Mouse (Mus musculus) spleen, adult 10 weeks (tissue): ENCODE results near the gene Trmt1. TPM values are rescaled to one million over a fixed set of nuclear protein-coding genes. Genes with fewer than 3 reads are reported as not detected.

Source experiments
- polyA plus RNA-seq: library from polyadenylated mRNA; stranded (reverse); fragments of 350-450 nt; fragmentation: Illumina TruSeq; extraction: RNeasy Lipid Tissue Mini Kit (QIAGEN cat#74804); gene quantifications from one replicate; pipeline ENCODE4 v1.2.3, GENCODE M21; 2015; ENCODE audit warnings: low replicate concordance; ENCODE audit not compliant: insufficient read depth

Trmt1 gene
- 68.9 TPM for polyA plus RNA-seq

GRCm38 (mm10) chr8:84686191-84687002, at the start of gene Trmt1:
TSS of gene Trmt1 (plus strand) at chr8:84686307.

GRCm38 (mm10) chr8:84662581-84663065, 23.5 kb upstream of the Trmt1 start, which contains the start of gene Ier2:
TSS of gene Ier2 (minus strand) at chr8:84662852.

GRCm38 (mm10) chr8:84687705-84688100, 1.6 kb downstream of the Trmt1 start, which contains the start of gene Nacc1:
TSS of gene Nacc1 (minus strand) at chr8:84687862.

GRCm38 (mm10) chr8:84700941-84701911, 15.1 kb downstream of the Trmt1 start, which contains the start of gene Lyl1:
TSS of gene Lyl1 (plus strand) at chr8:84701457.

GRCm38 (mm10) chr8:84722850-84723570, 36.9 kb downstream of the Trmt1 start, which contains the start of gene G430095P16Rik:
TSS of gene G430095P16Rik (plus strand) at chr8:84723007.

Other genes starting within 250 kb of the Trmt1 start
- 6.3 TPM for gene Ier2, start 23.5 kb upstream of the Trmt1 start, polyA plus RNA-seq
- gene Nacc1, start 1.6 kb downstream of the Trmt1 start, polyA plus RNA-seq = 21.1 TPM
- 8.5 TPM for gene Lyl1, start 15.2 kb downstream of the Trmt1 start, polyA plus RNA-seq
- 3.2 TPM for gene G430095P16Rik, start 36.7 kb downstream of the Trmt1 start, polyA plus RNA-seq
- gene Nfix, start 114.0 kb downstream of the Trmt1 start, polyA plus RNA-seq = 5.1 TPM
- 3.8 TPM for gene Dand5, start 136.5 kb downstream of the Trmt1 start, polyA plus RNA-seq
- 5.4 TPM for gene Gadd45gip1, start 145.2 kb downstream of the Trmt1 start, polyA plus RNA-seq
- gene Rad23a, start 154.4 kb downstream of the Trmt1 start, polyA plus RNA-seq = 62.4 TPM
- 968 TPM for gene Calr, start 160.6 kb downstream of the Trmt1 start, polyA plus RNA-seq
- gene Farsa, start 170.7 kb downstream of the Trmt1 start, polyA plus RNA-seq = 37.0 TPM
- 12.6 TPM for gene Syce2, start 185.8 kb downstream of the Trmt1 start, polyA plus RNA-seq
- gene Gcdh, start 207.6 kb downstream of the Trmt1 start, polyA plus RNA-seq = 24.2 TPM
- 6.7 TPM for gene Klf1, start 215.6 kb downstream of the Trmt1 start, polyA plus RNA-seq
- 49.3 TPM for gene Dnase2a, start 222.3 kb downstream of the Trmt1 start, polyA plus RNA-seq